Mouse (Mus musculus): Measurements from ENCODE around the gene Syngap1.

Syngap1 gene

DNA sequence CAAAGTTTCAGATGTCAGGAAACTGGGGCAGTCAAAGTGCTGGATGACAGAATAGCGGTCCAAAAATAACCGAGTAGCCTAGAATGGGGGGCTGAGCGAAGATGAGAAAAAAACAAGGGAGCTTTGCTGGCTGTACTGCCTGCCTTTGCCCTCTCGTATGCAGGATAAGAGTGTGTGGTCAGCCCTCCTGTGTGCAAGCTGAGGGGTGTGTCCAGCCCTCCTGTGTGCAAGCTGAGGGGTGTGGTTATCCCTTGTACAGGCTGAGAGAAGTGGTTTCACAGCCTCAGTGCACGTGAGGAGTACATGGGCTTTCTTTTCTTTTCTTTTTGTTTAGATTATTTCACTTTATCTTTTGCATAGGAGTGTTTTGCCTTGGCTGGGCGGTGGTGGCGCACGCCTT is 54.5 kb downstream of the Syngap1 start:
- DNase-seq: no peak

DNA sequence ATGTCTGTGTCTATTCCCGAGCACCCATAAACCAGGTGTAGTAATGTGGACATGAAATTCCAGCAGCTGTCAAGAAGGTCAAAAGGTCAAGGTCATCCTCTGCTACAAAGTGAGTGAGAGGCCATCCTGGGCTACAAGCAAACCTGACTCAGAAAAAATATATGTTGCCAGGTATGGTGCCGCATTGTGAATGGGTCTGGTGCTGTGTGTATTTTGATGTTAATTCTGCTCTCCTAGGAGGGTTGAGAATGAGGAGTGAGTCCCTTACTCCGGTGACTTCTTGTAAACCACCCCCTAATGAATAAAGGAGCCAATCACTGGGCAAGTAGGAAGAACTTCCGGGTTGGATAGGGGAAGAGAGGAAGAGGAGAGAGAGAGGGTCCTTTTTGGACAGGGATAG is 56.6 kb downstream of the Syngap1 start:
- DNase-seq: no peak

DNA sequence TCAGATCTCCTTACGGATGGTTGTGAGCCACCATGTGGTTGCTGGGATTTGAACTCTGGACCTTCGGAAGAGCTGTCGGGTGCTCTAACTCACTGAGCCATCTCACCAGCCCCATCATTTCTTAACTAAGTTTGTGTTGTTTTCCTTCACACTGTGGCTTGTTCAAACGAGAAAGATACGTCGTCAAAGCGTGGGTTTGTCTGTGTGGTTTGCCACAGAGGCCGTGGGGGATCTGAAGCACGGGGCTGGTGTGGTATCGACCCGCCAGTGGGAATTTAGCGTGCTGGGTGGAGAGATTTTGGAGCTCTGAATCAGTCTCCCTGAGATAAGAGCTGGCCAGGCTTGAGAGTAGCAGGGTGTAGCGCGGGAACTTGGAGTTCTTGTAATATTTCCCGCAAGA is 57.2 kb downstream of the Syngap1 start:
- DNase-seq: no peak

DNA sequence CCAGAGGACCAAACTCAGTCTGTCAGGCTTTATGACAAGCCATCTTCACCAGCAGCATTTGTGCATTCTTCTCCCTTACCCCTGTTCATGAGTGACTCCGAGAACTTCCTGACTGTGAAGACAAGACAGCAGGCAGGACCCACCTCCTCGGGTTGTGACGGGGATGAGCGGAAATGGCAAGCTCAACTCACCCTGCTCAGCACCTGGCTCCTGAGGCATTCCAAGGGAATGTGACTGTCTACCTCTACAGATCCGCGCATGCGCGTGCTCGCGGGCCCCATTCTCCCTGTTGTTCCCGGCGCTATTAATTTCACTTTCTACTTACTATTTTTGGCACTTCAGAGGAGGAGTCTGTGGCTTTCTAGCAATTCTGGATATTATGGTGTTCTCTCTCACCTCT is 58.9 kb downstream of the Syngap1 start:
- DNase-seq: no peak

DNA sequence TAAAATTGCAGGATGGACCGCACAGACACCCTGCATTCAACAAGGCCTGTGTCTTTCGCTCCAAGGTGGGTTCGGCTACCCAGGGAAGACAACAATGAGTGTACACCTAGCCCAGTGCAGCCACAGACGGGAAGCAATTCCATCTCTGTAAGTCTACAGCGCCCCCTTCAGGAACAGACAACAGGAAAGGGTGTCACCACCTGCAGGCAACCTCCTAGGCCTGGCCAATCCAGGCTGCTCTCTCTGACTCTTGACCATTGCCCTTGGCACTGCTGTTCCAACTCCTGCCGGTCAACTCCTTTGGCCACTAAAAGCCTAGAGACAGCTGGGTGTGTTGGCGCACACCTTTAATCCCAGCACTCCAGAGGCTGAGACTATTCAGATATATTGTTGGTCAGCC is 60.1 kb downstream of the Syngap1 start:
- DNase-seq: no peak

DNA sequence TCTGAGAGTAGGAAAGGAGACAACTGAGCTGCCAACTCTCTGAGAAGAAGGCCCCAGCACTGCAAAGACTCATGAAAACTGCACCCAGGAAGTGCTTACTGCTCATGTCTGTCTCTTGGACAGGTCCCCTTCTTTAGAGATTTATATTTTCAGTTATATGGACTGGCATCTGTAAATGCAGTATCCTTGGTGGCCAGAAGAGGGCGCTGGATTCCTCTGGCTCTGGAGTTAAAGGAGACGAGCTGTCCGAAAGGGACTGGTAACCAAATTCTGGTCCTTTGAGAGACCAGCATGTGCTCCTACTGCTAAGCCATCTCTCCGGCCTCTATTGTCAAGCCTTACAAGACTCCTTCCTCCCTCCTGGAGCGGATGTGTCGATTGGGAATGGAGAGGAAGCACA is 60.8 kb downstream of the Syngap1 start:
- no peak for DNase-seq

DNA sequence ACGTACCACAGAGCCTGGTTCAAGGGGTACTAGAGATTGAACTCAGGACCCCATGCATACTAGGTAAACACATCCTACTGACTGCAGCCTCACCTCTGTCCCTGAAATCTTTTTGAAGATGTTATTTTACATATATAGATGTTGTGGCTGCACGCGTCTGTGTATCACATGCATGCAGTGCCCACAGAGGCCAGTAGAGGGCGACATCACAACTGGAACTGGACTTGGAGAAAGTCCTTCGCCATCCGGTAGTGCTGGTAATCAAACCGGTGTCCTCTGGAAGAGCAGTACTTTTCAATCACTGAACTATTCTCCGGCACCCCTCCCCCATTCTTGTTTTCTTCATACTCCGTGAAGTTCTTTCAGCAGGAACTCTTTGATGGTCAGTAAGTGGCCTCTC is 63.4 kb downstream of the Syngap1 start:
- DNase-seq: peak; percentile 71

DNA sequence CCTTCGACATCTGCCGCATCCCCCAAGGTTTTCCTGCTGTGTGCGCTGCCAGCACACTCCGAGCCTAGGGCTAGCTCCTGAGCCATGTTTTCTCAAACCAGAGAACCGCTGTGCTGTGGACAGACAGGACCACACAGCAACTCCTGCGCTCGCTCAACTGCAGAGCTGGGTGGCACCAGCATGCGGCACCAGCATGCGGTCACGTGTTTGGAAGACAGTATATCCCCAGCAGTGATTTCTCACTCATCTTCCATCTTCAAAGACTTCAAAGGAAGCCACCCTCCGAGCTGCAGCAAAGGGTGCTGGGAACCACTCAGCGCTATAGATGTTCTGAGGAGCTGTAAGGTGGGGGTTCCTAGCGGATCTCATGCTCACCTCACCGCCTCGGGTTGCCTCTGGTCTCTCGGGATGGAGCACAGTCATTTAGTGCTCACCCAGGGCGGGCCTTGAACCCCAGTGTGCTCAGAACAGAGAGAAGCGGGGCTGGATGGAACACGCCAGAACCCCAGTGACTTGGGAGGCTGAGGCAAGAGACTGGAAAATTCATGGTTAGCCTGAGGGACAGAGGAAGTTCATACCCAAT is 63.9 kb downstream of the Syngap1 start:
- no peak for DNase-seq

DNA sequence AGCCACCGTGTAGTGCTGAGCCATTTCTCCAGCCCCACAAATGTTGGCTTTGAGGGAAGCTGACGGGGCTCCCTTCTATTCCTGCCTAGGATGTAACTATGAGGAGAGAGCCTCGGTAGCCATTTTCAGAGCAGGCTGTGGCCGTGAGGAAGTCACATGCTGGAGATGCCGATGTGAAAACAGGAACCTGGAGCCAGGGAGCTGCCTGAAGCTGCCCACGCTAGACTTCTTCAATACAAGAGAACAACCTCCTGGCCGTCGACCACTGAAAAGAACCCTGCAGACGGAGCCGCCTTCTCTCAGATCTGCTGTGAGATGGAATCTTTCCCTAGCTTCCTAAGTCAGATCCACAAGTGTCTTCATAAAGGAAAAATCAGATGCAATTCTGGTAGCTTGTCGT is 64.6 kb downstream of the Syngap1 start:
- no peak for DNase-seq

DNA sequence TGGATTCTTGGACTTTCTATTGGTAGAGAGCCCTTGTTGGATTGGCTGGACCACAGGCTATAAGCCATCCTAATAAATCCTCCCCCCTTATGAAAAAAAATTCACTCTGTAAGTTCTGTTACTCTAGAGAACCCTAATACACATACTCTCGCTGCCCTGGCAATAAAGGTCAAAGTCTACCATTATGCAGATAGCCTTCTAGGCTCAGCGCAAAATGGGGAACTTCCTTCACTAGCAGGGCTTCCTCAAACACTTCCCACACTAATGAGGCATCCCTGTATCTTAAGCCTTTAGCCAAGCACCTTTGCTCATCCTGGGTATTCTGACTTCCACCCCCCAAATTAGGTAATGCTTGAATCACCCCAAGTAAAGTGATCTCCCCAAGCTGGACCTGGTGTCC is 67.2 kb downstream of the Syngap1 start:
- DNase-seq: no peak

DNA sequence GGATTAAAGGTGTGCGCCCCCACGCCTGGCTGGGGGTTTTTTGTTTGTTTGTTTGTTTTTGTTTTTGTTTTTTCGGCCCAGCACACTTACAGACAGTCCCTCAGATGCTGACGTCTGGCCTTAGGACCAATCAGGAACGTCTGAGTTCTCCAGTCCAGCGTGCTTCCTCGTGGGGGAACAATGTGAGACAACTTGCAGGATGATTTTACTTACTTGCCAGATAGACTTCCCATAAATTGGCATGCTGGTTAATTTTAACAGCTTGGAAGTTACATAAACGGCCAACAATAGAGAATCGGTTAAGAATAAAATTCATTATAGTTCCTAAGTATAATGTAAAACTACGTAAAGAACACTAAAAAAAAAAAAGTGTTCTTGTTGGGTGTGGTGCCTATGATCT is 70.1 kb downstream of the Syngap1 start:
- no peak for DNase-seq

DNA sequence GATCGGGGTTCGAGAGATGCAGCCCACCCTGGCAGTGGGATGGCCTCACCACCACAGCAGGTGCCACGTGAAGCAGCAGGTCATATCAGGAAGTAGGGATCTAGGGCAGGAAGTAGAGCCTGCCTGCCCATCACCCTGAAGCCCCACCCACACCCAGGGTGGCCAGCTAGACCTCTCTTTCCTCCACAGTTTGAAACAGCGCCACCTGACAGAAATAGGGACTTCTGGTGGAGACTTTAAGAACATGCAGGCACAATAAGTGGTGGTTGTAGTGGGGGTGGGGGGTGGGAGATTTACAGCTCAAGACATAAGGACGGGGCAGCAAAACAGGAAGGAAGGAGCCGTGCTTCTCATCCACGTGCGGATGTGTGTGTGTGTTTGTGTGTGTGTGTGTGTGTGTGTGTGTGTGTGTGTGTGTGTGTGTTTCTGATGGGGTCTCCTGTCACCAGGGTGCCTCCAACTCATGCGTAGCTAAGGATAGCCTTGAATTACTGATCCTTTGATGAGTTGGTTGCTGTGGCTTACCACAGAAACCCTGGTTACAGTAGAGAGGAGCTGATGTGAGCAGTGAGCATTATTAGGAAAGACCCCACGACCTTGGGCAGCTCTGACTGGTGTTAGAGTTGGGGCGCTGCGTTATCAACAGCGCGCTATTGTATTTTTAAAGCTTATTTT is 71.1 kb downstream of the Syngap1 start:
- DNase-seq: no peak

DNA sequence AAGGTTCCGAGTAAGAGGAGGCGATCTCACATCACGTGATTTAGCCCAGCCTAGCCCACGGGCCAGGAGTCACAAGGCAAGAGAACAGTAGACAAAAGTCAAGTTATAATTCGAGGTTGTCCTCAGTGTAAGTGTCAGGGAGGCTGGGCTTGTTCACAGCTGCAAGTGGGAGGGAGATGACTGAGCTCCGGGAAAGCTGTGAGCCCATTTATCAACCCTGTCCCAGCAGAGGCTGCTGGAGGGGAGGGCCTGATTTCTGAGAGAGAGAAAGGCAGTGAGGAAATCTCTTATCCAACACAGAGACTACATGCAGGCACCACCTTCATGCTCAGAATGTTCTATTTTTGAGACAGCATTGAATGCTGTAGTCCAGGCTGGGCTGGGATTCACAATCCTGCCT is 71.9 kb downstream of the Syngap1 start:
- no peak for DNase-seq

DNA sequence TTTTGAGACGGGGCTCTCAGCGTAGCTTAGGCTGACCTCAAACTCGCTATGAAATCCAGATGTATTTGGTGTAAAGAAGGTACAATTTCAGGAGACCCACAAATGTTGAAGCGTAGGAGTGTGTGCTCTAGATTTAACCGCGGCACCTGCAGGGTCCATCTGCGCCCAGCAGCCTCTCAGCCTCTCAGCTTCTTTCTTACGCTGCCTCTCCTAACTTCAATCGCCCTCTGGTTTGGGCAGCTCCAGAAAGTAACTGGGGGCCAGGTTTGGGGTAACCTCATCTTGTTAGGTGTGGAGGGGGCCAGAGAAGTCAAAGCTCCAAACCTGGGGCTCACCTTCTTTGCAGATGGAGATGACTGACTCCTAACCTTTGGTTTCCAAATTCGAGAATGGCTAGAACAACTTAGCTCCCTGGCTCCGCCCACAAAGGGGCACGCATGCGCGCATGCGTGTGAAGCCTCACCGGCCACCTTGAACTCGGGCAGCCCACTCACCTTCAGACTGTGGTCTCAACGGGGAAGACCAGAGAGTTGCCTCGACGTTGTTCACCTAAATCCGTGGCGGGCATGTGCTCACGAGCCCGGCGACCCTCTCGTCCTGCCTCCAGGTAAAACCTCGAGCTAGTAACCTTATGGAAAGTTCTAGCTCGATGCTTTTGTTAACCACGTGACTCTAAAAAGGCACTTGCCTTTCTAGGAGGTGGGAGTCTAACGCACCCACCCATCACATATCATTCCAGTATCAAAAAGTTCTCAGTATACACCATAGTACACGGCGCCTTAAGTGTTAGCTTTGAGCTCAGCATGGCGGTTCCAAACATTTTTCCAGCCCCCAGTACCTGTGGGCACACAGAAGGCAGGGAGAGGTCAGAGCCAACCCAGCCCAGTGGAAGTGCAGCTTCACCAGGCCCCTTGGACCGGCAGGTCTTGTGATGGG is 76.8 kb downstream of the Syngap1 start:
- DNase-seq: peak; percentile 83

DNA sequence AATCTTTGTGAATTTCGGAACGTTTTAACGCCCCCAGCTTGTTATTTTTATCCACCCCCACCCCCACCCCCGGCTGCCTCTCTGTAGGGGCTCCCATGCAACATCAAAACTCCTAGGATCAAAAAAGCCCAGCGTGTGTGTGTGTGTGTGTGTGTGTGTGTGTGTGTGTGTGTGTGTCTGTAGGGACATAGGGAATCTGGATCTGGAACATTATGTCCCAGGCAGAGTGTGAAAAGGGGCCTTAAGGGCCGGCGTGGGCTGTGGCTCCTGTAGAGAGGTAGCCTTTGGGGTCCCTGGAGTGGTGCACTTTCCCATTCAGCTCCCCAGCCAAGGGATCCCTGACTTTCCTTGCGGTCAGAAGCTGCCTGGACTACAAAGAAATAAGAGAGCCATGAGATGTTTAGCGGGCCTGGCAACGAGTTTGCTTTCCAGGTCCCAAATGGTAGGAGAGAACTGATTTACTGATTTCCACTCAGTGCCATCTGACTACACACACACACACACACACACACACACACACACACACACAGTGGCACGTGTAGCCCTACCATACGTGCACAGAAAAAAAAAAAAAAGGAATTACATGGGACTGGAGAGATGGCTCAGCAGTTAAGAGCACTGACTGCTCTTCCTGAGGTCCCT is 77.6 kb downstream of the Syngap1 start:
- peak; percentile 37 for DNase-seq

DNA sequence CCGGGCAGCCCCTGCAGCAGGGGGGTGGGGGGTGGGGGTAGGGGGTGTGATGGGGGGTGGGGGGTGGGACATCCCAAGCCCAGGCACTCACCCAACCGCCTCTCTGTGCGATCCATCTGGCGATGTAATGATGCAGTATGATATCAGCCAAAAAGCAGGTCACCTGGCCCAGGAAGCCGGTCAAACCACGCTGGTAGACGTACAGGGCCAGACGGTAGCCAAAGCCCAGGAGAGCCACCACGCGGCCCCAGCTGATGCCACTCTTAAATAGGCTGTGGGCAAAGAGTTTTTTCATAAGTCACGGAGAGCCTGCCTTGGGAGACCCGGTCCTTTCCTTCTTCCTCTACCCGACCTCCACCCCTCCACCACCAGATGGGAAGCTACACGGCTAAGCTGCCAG is 80.0 kb downstream of the Syngap1 start:
- no peak for DNase-seq

DNA sequence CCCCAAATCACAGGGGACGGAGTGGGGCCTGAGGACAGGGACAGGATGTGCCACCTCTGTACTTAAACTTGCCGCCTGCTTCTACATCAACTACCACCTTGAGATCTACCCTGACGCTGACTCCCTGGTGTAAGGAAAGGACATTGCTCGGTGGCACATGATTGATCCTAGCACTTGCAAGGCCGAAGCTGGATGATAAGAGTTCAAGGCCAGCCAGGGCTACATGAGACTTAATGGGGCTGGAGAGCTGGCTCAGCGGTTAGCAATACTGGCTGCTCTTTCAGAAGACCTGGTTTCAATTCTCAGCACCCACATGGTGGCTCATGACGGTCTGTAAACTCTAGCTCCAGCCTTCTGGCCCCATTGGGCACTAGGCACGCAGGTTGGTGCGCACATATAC is 80.7 kb downstream of the Syngap1 start:
- DNase-seq: no peak
